Mouse (Mus musculus) heart, postnatal 0 days (tissue): ENCODE results near the gene Isyna1.

ENCODE experiments used
- CTCF ChIP-seq: IDR thresholded peaks from 2 replicates; pipeline ENCODE4 v1.5.1; 2016; ENCODE audit warnings: antibody characterized with exemption, control low read depth, low read depth
- EP300 ChIP-seq: IDR thresholded peaks from 2 replicates; pipeline ENCODE4 v1.6.1; 2016; ENCODE audit warnings: antibody characterized with exemption, low read depth

DNA sequence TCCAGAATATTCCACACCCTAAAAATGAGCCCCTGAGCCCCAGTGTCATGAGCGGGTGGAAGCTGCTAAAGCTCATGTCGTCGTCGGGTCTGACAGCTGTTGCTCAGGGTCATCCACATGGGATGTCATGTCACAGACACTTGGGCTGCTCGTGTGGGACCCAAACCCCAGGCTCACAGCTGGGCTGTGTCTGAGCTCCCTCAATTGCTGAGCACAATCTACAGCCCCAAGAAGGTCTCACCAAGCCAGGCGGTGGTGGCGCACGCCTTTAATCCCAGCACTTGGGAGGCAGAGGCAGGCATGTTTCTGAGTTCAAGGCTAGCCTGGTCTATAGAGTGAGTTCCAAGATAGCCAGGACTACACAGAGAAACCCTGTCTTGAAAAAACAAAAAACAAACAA, 21.1 kb downstream of the Isyna1 start:
- TF ChIP-seq CTCF (no peak), EP300 (no peak)
